Mouse (Mus musculus): Measurements from ENCODE around the gene Aqp9. TPM values are rescaled to one million over a fixed set of nuclear protein-coding genes. Genes with fewer than 3 reads are reported as not detected.

Aqp9 gene
- polyA plus RNA-seq, 1 experiment from 2014 or later = 0.39 TPM

DNA sequence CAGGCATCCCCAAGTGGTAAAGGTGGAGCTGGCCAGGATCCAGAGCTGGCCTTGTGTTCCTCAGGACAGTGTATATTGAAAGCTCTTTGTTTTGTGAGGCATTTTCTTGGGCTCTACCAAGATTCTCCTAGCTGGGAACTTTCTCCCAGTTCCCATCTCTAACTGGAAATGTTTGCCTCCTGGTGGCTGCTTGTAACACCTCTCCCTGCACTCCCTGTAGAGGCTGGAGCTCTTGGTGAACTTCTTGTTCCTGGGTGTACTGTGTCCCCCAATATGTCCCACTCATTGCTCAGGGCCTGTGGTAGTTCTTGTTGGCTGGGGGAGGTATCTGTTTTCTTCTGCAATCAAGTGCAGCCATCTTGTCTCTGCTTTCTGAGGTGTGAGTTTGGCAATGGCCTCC is 104.9 kb downstream of the Aqp9 start:
- Histone ChIP-seq H3K4me2 (no peak overlapping the region), H3K27ac (replicated peaks) (no peak overlapping the region), H3K27me3 (replicated peaks) (no peaks in the 10 kb centered on the region), H3K36me3 (no peaks in the 10 kb centered on the region), H3K9me3 (no peaks in the 10 kb centered on the region), H3K9ac (no peak overlapping the region), H3K4me1 (peaks cover 6% of the 10 kb centered on the region), H3K4me3 (no peak overlapping the region)
- ATAC-seq (ENCODE audit: extremely low read depth, insufficient number of reproducible peaks, low FRiP score, low TSS enrichment) = no peak

DNA sequence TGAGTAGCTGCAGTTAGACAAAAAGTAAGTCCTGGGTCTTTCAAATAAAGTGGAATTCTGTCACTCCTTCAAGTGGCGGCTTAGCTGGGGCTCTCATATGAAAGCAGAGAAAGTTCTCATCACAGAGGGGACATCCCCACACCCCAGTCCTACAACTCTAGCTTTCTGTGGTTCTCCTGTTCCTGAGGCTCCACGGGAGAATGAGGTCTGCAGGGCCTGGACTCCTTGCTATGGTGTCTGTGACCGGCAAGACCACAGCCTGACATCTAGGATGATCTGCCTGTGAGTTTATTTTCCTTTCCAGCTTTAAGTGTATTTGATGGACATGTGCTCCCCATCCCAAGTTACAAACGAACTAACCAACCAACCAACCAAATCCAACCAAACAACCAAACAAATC is 105.5 kb downstream of the Aqp9 start:
- H3K27ac ChIP-seq (replicated peaks) = no peak overlapping the region
- H3K4me3 ChIP-seq = no peak overlapping the region
- H3K36me3 ChIP-seq = no peaks in the 10 kb centered on the region
- H3K9me3 ChIP-seq = no peaks in the 10 kb centered on the region
- H3K4me1 ChIP-seq = peaks cover 7% of the 10 kb centered on the region
- 68% methylated on average over 4 of the region's 4 CpGs for WGBS
- no peak overlapping the region for H3K9ac ChIP-seq
- no peak for ATAC-seq (ENCODE audit: extremely low read depth, insufficient number of reproducible peaks, low FRiP score, low TSS enrichment)
- H3K27me3 ChIP-seq (replicated peaks) = no peaks in the 10 kb centered on the region
- no peak overlapping the region for H3K4me2 ChIP-seq

DNA sequence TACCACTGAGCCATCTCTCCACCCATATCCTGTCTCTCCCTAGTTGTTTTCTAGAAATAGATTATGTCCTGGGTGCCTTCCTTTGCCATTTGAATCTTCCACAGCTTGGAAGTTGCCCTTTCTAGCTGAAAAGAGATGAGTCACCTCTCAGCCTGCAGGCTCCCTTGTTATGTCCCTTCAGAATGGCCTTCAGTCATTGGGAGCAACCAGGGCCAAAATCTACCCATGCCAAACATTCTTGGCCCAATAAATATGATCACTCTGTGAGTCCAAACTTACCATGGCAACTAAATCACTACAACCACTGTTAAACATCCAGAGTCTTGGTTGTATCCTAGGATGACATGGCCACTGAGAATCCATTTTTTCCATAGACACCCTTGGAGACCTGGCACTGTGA is 106.2 kb downstream of the Aqp9 start:
- no peak for ATAC-seq (ENCODE audit: extremely low read depth, insufficient number of reproducible peaks, low FRiP score, low TSS enrichment)
- Histone ChIP-seq H3K9ac (no peak overlapping the region), H3K4me1 (peaks cover 7% of the 10 kb centered on the region), H3K9me3 (no peaks in the 10 kb centered on the region), H3K4me3 (no peak overlapping the region), H3K27me3 (replicated peaks) (0 out of 2 replicates have a peak, but pooled peaks cover under 1% of the 10 kb centered on the region), H3K4me2 (no peak overlapping the region), H3K36me3 (no peaks in the 10 kb centered on the region), H3K27ac (replicated peaks) (no peak overlapping the region)

Other genes with a start within 250 kb of the Aqp9 start
- gene Lipc, start 216.5 kb downstream of the Aqp9 start, polyA plus RNA-seq (2015; fragmentation: Nextera tagmentation; extraction: Ambion mirVana) = 0.21 and 0.93 TPM in 2 replicates
- 33.5 and 44.9 TPM in 2 replicates for gene Aldh1a2, start 47.1 kb upstream of the Aqp9 start, polyA plus RNA-seq (2015; fragmentation: Nextera tagmentation; extraction: Ambion mirVana)

All from heart, embryonic 13.5 days (tissue).